Mouse (Mus musculus) kidney, adult 11 months (tissue): ENCODE measurements around the gene 2310030G06Rik.

Source experiments
- DNase-seq: peaks from one replicate; pipeline ENCODE4 v3.0.0; 2022

The 2310030G06Rik gene

DNA sequence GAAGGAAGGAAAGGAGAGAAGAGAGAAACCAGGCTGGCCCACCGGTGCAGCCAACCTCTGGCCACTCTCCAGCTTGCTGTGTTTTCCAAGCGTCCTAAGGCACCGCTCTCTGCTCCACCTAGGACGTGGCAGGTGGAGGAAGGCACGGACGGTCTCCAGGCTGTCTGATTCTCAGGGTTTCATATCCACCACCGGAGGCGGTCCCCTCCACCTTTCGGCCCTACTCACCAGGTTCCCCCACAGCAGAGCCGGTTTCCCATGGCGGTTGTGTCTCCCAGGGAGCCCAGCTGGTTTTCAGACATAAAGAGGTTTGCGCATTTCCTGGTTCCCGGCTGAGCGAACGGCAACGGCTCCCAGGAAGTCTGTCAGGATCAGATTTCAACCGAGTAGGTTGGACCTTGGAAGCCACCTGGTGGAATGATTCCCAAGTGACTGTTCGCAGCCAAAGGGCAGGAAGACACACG lies at the start of gene 2310030G06Rik:
2310030G06Rik (minus strand) TSS at position 323 of the 464 bp plus-strand sequence.
- DNase-seq: peak; percentile 84

DNA sequence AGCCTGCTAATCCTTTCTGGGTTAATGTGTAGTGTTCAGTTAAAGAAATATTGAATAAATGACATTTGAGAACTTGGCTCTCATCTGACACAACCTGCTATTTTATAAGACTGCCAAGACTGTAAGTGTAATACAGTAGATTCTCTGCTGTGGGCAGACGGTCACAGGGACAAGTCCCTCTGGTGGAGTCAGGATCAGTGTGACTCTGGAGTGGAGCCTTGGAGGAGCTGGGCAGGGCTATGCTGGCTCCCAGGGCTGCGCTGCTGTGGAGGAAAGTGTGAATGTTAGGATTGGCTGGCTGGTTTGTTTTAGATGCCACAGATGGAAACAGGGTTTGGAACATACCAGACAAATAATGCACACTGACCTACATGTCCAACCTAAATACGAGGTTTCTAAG lies 48.9 kb upstream of the 2310030G06Rik start:
- no peak for DNase-seq

GRCm38 (mm10) chr9:50782155-50782554 lies 35.8 kb upstream of the 2310030G06Rik start:
- DNase-seq: no peak

GRCm38 (mm10) chr9:50776162-50776760 lies 29.9 kb upstream of the 2310030G06Rik start:
- no peak for DNase-seq

- no peak for DNase-seq
These were observed 29.4 kb upstream of the 2310030G06Rik start for GRCm38 (mm10) chr9:50775662-50776126.

- peak; percentile 75 for DNase-seq
These were observed 28.8 kb upstream of the 2310030G06Rik start, which contains the start of the genes Alg9 and 1110032A03Rik for GRCm38 (mm10) chr9:50774991-50775612. Gene Alg9, plus strand, starts transcription at chr9:50775019. Gene 1110032A03Rik, minus strand, starts transcription at chr9:50775520.

DNA sequence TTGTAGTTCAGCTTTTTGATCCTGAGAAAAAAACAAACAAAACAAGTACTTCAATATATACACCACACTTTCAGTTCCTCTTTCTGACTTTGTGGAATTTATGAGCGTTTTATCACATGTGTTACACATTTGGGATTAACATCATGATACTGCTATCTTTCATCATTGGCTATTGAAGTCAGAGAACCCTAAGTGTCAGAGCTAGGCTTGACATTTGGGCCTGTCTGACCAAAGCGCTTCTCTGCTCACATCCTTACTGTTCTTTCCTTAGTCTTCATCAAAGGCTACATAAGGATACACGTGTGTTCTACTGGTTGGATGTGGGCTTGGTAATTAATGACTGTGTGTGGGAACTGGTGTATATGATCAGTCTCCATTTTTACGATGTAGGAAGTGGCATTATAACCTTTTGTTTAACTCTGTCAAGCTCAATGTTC lies 27.7 kb upstream of the 2310030G06Rik start:
- DNase-seq: no peak

DNA sequence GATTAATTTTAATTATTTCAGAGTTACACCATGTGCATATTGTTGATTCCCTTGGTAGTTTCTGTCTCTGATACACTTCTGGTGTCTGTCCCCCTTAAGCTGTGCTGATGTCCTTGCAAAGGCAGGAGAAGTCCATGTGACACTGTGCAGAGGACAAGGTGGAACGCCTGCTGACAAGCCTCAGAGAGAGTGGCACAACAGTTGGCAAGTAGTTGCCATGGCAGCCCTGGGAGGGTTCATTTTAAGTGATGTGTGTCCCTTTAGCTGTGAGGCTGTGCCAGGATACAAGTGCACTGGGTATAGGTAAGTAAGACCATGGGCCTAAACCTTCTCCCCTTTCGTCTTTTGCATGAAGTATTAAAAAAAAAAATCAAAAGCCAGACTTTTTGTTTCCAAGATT lies 23.7 kb upstream of the 2310030G06Rik start:
- no peak for DNase-seq

GRCm38 (mm10) chr9:50768107-50769002 lies 22.0 kb upstream of the 2310030G06Rik start, which contains the start of gene Fdxacb1:
Gene Fdxacb1, plus strand, starts transcription at chr9:50768236.
- DNase-seq: peak; percentile 99

DNA sequence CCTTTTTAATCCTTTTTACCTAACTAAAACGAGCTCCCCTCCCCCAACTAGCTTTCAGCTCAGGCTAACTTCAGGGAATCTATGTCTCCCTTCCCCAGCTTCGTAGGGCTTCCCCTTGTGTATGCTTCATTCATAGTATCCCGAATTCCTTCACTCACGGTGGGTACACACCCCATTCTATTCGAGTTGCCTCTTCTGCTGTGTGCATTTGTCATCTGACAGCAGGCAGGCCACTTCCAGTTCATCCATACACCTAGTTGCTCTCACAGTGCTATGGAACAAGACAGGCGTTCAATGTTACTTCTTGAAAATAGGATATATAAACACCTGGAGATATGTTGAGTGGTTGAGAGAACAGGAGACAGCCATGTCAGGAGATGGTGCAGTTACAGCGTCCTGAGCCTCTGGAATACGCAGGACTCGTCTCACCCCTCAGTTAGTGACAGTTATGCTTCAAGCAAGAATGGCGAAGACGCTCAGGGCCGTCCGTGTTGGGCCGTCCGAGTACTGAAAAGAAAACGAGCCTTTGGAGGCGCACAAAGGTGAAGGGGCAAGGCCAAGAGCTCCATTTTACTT lies 21.3 kb upstream of the 2310030G06Rik start:
- no peak for DNase-seq

- DNase-seq: no peak
These were observed 17.0 kb upstream of the 2310030G06Rik start for GRCm38 (mm10) chr9:50763331-50763730.

DNA sequence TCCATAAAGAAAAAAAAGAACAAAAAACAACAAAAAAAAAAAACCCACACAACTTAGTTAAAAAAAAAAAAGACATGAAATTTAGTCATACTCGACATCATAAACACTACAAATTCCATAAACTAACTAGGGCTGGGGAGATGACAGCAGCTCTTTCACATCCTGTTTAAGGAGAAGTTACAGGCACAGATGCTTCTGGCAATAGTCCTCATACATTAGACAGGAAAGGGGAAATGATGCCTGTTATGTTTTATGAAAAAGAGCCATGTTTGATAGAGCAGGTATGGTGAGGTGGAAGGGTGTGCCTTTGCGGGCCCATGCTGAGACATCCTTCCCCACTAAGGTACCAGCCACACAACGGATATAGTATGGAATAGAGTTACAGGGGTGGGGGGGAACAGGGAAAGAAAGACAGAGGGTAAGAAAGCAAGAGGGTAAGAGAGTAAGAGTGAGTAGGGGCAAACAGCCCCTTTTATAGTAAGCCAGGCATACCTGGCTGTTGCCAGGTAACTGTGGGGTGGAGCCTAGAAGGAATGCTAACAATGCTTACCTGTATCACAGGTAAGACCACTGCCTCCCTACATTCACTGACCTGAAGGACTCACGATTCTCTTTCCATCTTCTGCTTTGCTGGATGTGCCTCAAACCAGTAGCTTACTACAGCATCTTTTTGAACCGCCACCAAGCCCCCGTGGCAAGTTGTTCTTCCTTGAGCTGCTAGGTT lies 15.3 kb upstream of the 2310030G06Rik start:
- DNase-seq: no peak

DNA sequence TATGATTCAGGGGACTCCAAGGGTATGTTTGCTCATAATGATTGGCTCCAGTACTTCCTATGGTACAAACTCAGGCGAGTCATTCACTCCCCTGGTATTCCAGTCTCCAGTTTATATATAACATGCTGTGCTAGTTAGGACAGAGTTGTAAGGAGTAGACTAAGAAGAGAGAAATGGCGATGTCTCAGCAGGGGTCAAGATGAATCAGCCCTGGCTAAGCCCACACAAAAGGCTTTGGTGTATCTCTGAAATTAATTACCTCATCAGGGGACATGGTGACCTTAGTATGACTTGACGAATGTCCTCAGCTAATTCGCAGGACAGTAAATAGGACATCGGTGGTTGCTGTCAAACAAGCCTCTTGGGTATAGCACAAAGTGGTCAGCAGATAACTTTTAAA lies 10.4 kb upstream of the 2310030G06Rik start:
- DNase-seq: no peak

GRCm38 (mm10) chr9:50753947-50754346 lies 7.6 kb upstream of the 2310030G06Rik start:
- no peak for DNase-seq

- DNase-seq: peak; percentile 93
These were observed 6.7 kb upstream of the 2310030G06Rik start for GRCm38 (mm10) chr9:50752784-50753615.

GRCm38 (mm10) chr9:50752054-50752602 lies 5.8 kb upstream of the 2310030G06Rik start, which contains the start of gene Hspb2:
Gene Hspb2, minus strand, starts transcription at chr9:50752354.
- no peak for DNase-seq

- DNase-seq: no peak
These were observed 5.0 kb upstream of the 2310030G06Rik start, which contains the start of gene Cryab for GRCm38 (mm10) chr9:50751323-50751722. Gene Cryab, plus strand, starts transcription at chr9:50751325.

- DNase-seq: no peak
These were observed 4.4 kb upstream of the 2310030G06Rik start for GRCm38 (mm10) chr9:50750706-50751105.

DNA sequence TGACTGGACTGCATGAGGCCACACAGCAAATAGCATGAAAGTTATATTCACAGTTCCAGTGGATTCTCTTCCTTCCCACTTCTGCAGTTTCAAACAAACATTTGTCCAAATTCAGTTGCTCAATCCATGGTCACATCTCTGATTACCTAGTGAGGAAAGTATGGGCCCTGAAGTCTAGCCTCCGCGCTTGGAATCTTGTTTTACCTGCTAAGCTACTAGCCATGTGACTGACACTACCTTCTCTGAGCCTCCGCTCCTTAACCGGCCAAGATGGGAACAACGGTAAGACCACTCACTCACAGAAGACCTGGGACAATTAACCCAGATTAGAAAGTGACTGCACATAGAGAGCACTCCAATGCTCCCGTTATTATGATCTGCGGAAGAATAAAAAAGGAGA lies 530 bp downstream of the 2310030G06Rik start:
- DNase-seq: no peak

- no peak for DNase-seq
These were observed 3.6 kb downstream of the 2310030G06Rik start for GRCm38 (mm10) chr9:50742744-50743143.

DNA sequence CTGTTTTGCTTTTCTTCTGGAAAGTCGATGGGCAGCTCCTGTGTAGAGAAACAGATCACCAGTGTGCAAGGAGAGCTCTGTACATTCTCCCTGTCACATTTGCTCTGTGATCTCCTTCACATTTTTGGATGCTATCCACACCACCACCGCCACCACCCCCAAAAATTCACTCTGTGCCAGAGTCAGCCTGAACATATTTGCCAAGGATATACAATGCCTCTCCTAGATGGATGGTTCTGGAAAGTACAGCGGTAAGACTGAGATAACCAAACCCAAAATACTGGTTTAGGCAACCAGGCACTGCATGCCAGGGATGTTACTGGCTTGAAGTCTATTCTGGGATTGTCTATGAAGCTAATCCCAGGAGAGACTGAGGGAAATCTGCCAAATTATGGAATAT lies 4.1 kb downstream of the 2310030G06Rik start:
- DNase-seq: no peak
